9 mouse cellular contexts compared by ENCODE assay signal in the genomic region with DNA sequence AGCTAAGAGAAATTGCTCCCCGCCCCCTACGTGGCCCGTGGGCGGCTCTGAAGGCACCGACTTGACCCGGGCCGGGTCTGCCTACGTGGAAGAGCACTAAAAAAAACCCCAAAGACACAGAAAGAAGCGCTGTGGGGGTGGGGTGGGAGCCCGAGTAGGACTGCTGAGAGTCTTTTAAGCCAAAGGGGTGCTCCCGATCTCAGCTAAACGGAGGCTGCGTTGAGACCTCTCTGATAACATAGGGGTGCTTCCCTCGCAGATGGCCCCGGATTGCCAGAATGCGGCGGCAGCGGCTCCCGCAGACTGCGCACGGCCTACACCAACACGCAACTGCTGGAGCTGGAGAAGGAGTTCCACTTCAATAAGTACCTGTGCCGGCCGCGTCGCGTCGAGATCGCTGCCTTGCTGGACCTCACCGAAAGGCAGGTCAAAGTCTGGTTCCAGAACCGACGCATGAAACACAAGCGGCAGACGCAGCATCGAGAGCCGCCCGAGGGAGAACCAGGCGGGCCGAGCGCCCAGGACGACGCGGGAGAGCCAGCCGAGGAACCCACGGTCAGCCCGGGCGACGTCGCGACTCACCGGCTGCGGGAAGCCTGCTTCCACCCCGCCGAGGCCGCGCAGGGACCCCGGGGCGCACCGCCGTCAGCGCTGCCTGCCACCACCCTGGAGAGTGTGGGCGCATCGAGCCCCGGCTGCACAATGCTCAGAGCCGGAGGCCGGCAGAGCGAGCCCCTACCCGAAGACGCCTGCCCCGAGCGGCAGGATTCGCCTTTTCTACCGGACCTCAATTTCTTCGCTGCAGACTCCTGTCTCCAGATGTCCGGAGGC. TPM values are rescaled to one million over a fixed set of nuclear protein-coding genes. Genes with fewer than 3 reads are reported as not detected.
DNase-seq lines count a peak whose midpoint lies in the region; ATAC-seq and TF ChIP-seq lines count a peak whose summit lies in the region.
"Had no signal": no experiment of that assay in that cellular context is flagged by ENCODE, and none has a peak within 500 bp of the region (broad histone marks: within the 10 kb centered on the region; RNA-seq: fewer than 3 reads in every experiment).

No protein-coding gene starts in this region.

- no peak for ATAC-seq in forebrain, embryonic 15.5 days (replicated peaks)
- ATAC-seq in forebrain, embryonic 14.5 days, result no peak
- peak; percentile 41; the same call in 1 of the 2 replicates for ATAC-seq in heart, embryonic 16.5 days (replicated peaks; ENCODE audit: extremely low read depth, insufficient read depth, low FRiP score)
- ATAC-seq in neural tube, embryonic 11.5 days (ENCODE audit: insufficient read depth, low FRiP score, low TSS enrichment), result no peak

- WGBS in forebrain, embryonic 15.5 days, result under 1% methylated on average over 75 of the region's 75 CpGs
- WGBS in forebrain, embryonic 14.5 days, result under 1% methylated on average over 66 of the region's 75 CpGs
- under 1% methylated on average over 75 of the region's 75 CpGs for WGBS in heart, embryonic 16.5 days
- under 1% methylated on average over 75 of the region's 75 CpGs for WGBS in neural tube, embryonic 11.5 days

- no peak for DNase-seq in forebrain, embryonic 14.5 days (ENCODE audit: low spot score)
- peak; percentile 73 for DNase-seq in adipocyte (ENCODE audit: low spot score)
- DNase-seq in kidney, postnatal 10 days, result peak; percentile 81
- peak; percentile 83 for DNase-seq in neural tube, embryonic 11.5 days (ENCODE audit: low spot score)
- no peak for DNase-seq in layer of hippocampus, adult 18-20 months (ENCODE audit: low spot score in 2 of 2)
- no peak for DNase-seq in layer of hippocampus, adult 2 months (ENCODE audit: low spot score in 2 of 2)

- H3K9ac ChIP-seq in forebrain, embryonic 15.5 days (replicated peaks), result no peak overlapping the region
- H3K9ac ChIP-seq in forebrain, embryonic 14.5 days (ENCODE audit: low read length), result no peak overlapping the region
- H3K9ac ChIP-seq in heart, embryonic 16.5 days (ENCODE audit: low read length), result peak overlapping the region; percentile 64
- H3K9ac ChIP-seq in neural tube, embryonic 11.5 days (ENCODE audit: low read length), result peak overlapping the region; percentile 100

- no peak for TF ChIP-seq CTCF in layer of hippocampus, adult 2 months (conservative IDR thresholded peaks at IDR 0.05)

- no peaks in the 10 kb centered on the region for H3K36me3 ChIP-seq in forebrain, embryonic 15.5 days
- no peaks in the 10 kb centered on the region for H3K36me3 ChIP-seq in forebrain, embryonic 14.5 days (ENCODE audit: control insufficient read depth, insufficient read depth, low read length)
- H3K36me3 ChIP-seq in heart, embryonic 16.5 days (ENCODE audit: control insufficient read depth, insufficient read depth), result no peaks in the 10 kb centered on the region
- H3K36me3 ChIP-seq in neural tube, embryonic 11.5 days (ENCODE audit: control insufficient read depth, insufficient read depth, low read length), result peaks cover 3% of the 10 kb centered on the region

- H3K4me2 ChIP-seq in forebrain, embryonic 15.5 days (replicated peaks), result no peak overlapping the region
- no peak overlapping the region for H3K4me2 ChIP-seq in forebrain, embryonic 14.5 days (ENCODE audit: low read length)
- H3K4me2 ChIP-seq in heart, embryonic 16.5 days (ENCODE audit: low read depth, low read length), result peak overlapping the region; percentile 56
- peak overlapping the region; percentile 95 for H3K4me2 ChIP-seq in neural tube, embryonic 11.5 days (ENCODE audit: low read depth)

- H3K9me3 ChIP-seq in forebrain, embryonic 15.5 days, result no peaks in the 10 kb centered on the region
- H3K9me3 ChIP-seq in forebrain, embryonic 14.5 days (replicated peaks; ENCODE audit: control insufficient read depth, low read length), result no peaks in the 10 kb centered on the region
- H3K9me3 ChIP-seq in heart, embryonic 16.5 days (replicated peaks; ENCODE audit: control insufficient read depth, low read length), result no peaks in the 10 kb centered on the region
- H3K9me3 ChIP-seq in neural tube, embryonic 11.5 days (ENCODE audit: control insufficient read depth, low read length), result no peaks in the 10 kb centered on the region

- peaks cover 91% of the 10 kb centered on the region for H3K27me3 ChIP-seq in forebrain, embryonic 15.5 days
- H3K27me3 ChIP-seq in forebrain, embryonic 14.5 days (replicated peaks; ENCODE audit: control insufficient read depth, insufficient read depth, low read length), result peaks cover 94% of the 10 kb centered on the region
- H3K27me3 ChIP-seq in heart, embryonic 16.5 days (ENCODE audit: control insufficient read depth, insufficient read depth, low read length), result peaks cover 84% of the 10 kb centered on the region
- H3K27me3 ChIP-seq in neural tube, embryonic 11.5 days (ENCODE audit: control insufficient read depth, insufficient read depth, low read length), result no peaks in the 10 kb centered on the region

- peaks cover 9% of the 10 kb centered on the region; the same call in 1 of the 2 replicates for H3K4me1 ChIP-seq in forebrain, embryonic 15.5 days
- no peaks in the 10 kb centered on the region for H3K4me1 ChIP-seq in forebrain, embryonic 14.5 days (ENCODE audit: control insufficient read depth, insufficient read depth, low read length)
- H3K4me1 ChIP-seq in heart, embryonic 16.5 days (ENCODE audit: control insufficient read depth, insufficient read depth, low read length), result no peaks in the 10 kb centered on the region
- H3K4me1 ChIP-seq in neural tube, embryonic 11.5 days (ENCODE audit: control insufficient read depth, insufficient read depth, low read length), result peaks cover 26% of the 10 kb centered on the region

- 0 out of 2 replicates have a peak overlapping the region, but pooled peaks have one; percentile 1 for H3K4me3 ChIP-seq in forebrain, embryonic 15.5 days
- H3K4me3 ChIP-seq in forebrain, embryonic 14.5 days (ENCODE audit: low read depth, low read length), result no peak overlapping the region
- peak overlapping the region; percentile 53 for H3K4me3 ChIP-seq in heart, embryonic 16.5 days (ENCODE audit: low read length)
- peak overlapping the region; percentile 99 for H3K4me3 ChIP-seq in neural tube, embryonic 11.5 days (ENCODE audit: low read depth, low read length)
- no peak overlapping the region for H3K4me3 ChIP-seq in layer of hippocampus, adult 2 months

- H3K27ac ChIP-seq in forebrain, embryonic 15.5 days (replicated peaks), result no peak overlapping the region
- no peak overlapping the region for H3K27ac ChIP-seq in forebrain, embryonic 14.5 days (ENCODE audit: low read depth, low read length)
- peak overlapping the region; percentile 44 for H3K27ac ChIP-seq in heart, embryonic 16.5 days (ENCODE audit: low read length)
- peak overlapping the region; percentile 99 for H3K27ac ChIP-seq in neural tube, embryonic 11.5 days (ENCODE audit: low read depth, low read length)
- H3K27ac ChIP-seq in layer of hippocampus, adult 2 months, result no peak overlapping the region

RNA-seq across cellular contexts. Expression of a gene that starts 2.6 kb away (rescaled TPM):
- not detected in 2 replicates for polyA plus RNA-seq in forebrain, embryonic 15.5 days (2015; fragmentation: Nextera tagmentation; extraction: Ambion mirVana)
- polyA plus RNA-seq in forebrain, embryonic 14.5 days (2014; fragmentation: Nextera tagmentation; extraction: Ambion mirVana), result not detected in 2 replicates
- polyA plus RNA-seq in heart, embryonic 16.5 days (2015; fragmentation: Nextera tagmentation; extraction: Ambion mirVana), result 2.5 and 3.1 TPM in 2 replicates
- 88.2 and 89.0 TPM in 2 replicates for polyA plus RNA-seq in neural tube, embryonic 11.5 days (2014; fragmentation: Nextera tagmentation; extraction: Ambion mirVana)
- not detected for total RNA-seq in layer of hippocampus, adult 18-20 months (2021)
- not detected for total RNA-seq in layer of hippocampus, adult 2 months (2021)
- total RNA-seq: left cerebral cortex, postnatal 25 days had no signal

RNA-seq across cellular contexts. Expression of a gene that starts 12.6 kb away (rescaled TPM):
- polyA plus RNA-seq in forebrain, embryonic 15.5 days (2015; fragmentation: Nextera tagmentation; extraction: Ambion mirVana), result not detected in 2 replicates
- not detected in 2 replicates for polyA plus RNA-seq in forebrain, embryonic 14.5 days (2014; fragmentation: Nextera tagmentation; extraction: Ambion mirVana)
- polyA plus RNA-seq in heart, embryonic 16.5 days (2015; fragmentation: Nextera tagmentation; extraction: Ambion mirVana), result 0.07 TPM in 1 of 2 replicates, not detected in the other
- 15.7 and 17.2 TPM in 2 replicates for polyA plus RNA-seq in neural tube, embryonic 11.5 days (2014; fragmentation: Nextera tagmentation; extraction: Ambion mirVana)
- not detected for total RNA-seq in layer of hippocampus, adult 18-20 months (2021)
- not detected for total RNA-seq in layer of hippocampus, adult 2 months (2021)
- total RNA-seq: left cerebral cortex, postnatal 25 days had no signal

RNA-seq across cellular contexts. Expression of a gene that starts 29.8 kb away (rescaled TPM):
- not detected in 2 replicates for polyA plus RNA-seq in forebrain, embryonic 15.5 days (2015; fragmentation: Nextera tagmentation; extraction: Ambion mirVana)
- not detected in 2 replicates for polyA plus RNA-seq in forebrain, embryonic 14.5 days (2014; fragmentation: Nextera tagmentation; extraction: Ambion mirVana)
- 0.24 and 0.79 TPM in 2 replicates for polyA plus RNA-seq in heart, embryonic 16.5 days (2015; fragmentation: Nextera tagmentation; extraction: Ambion mirVana)
- polyA plus RNA-seq in neural tube, embryonic 11.5 days (2014; fragmentation: Nextera tagmentation; extraction: Ambion mirVana), result 10.3 and 14.2 TPM in 2 replicates
- total RNA-seq in layer of hippocampus, adult 18-20 months (2021), result not detected
- total RNA-seq in layer of hippocampus, adult 2 months (2021), result not detected
- total RNA-seq: left cerebral cortex, postnatal 25 days had no signal

RNA-seq across cellular contexts. Expression of a gene that starts 34.8 kb away (rescaled TPM):
- not detected in 2 replicates for polyA plus RNA-seq in forebrain, embryonic 15.5 days (2015; fragmentation: Nextera tagmentation; extraction: Ambion mirVana)
- polyA plus RNA-seq in forebrain, embryonic 14.5 days (2014; fragmentation: Nextera tagmentation; extraction: Ambion mirVana), result not detected in 2 replicates
- 0.28 and 0.32 TPM in 2 replicates for polyA plus RNA-seq in heart, embryonic 16.5 days (2015; fragmentation: Nextera tagmentation; extraction: Ambion mirVana)
- polyA plus RNA-seq in neural tube, embryonic 11.5 days (2014; fragmentation: Nextera tagmentation; extraction: Ambion mirVana), result 3.1 and 3.8 TPM in 2 replicates
- not detected for total RNA-seq in layer of hippocampus, adult 18-20 months (2021)
- total RNA-seq in layer of hippocampus, adult 2 months (2021), result not detected
- total RNA-seq: left cerebral cortex, postnatal 25 days had no signal

RNA-seq across cellular contexts. Expression of a gene that starts 49.8 kb away (rescaled TPM):
- not detected in 2 replicates for polyA plus RNA-seq in forebrain, embryonic 15.5 days (2015; fragmentation: Nextera tagmentation; extraction: Ambion mirVana)
- 0.15 TPM in 1 of 2 replicates, not detected in the other for polyA plus RNA-seq in forebrain, embryonic 14.5 days (2014; fragmentation: Nextera tagmentation; extraction: Ambion mirVana)
- polyA plus RNA-seq in heart, embryonic 16.5 days (2015; fragmentation: Nextera tagmentation; extraction: Ambion mirVana), result 0.76 and 2.8 TPM in 2 replicates
- 49.0 and 49.1 TPM in 2 replicates for polyA plus RNA-seq in neural tube, embryonic 11.5 days (2014; fragmentation: Nextera tagmentation; extraction: Ambion mirVana)
- total RNA-seq in layer of hippocampus, adult 18-20 months (2021), result not detected
- total RNA-seq in layer of hippocampus, adult 2 months (2021), result not detected
- total RNA-seq: left cerebral cortex, postnatal 25 days had no signal

Comparison
In these comparisons a context has a peak if more than half of its experiments do, and no peak if none do; other contexts are left out.
1. H3K4me3 ChIP-seq: peak in forebrain, embryonic 15.5 days (single experiment), heart, embryonic 16.5 days (single experiment) and neural tube, embryonic 11.5 days (single experiment); none in forebrain, embryonic 14.5 days (single experiment) and layer of hippocampus, adult 2 months (single experiment).
2. H3K27ac ChIP-seq: peak in heart, embryonic 16.5 days (single experiment) and neural tube, embryonic 11.5 days (single experiment); none in forebrain, embryonic 15.5 days (single experiment), forebrain, embryonic 14.5 days (single experiment) and layer of hippocampus, adult 2 months (single experiment).
3. H3K4me2 ChIP-seq: peak in heart, embryonic 16.5 days (single experiment) and neural tube, embryonic 11.5 days (single experiment); none in forebrain, embryonic 15.5 days (single experiment) and forebrain, embryonic 14.5 days (single experiment).
4. H3K9ac ChIP-seq: peak in heart, embryonic 16.5 days (single experiment) and neural tube, embryonic 11.5 days (single experiment); none in forebrain, embryonic 15.5 days (single experiment) and forebrain, embryonic 14.5 days (single experiment).
5. DNase-seq: peak in adipocyte (single experiment), kidney, postnatal 10 days (single experiment) and neural tube, embryonic 11.5 days (single experiment); none in forebrain, embryonic 14.5 days (single experiment), layer of hippocampus, adult 18-20 months (0 of 2) and layer of hippocampus, adult 2 months (0 of 2).
6. RNA of a gene that starts 2.6 kb away (polyA plus RNA-seq): 88.2 to 89.0 TPM in neural tube, embryonic 11.5 days; 2.5 to 3.1 TPM in heart, embryonic 16.5 days, not detected in forebrain, embryonic 15.5 days and not detected in forebrain, embryonic 14.5 days; every median in the first group is over 10 times any median in the second.
7. RNA of a gene that starts 12.6 kb away (polyA plus RNA-seq): 15.7 to 17.2 TPM in neural tube, embryonic 11.5 days; 0.07 TPM in heart, embryonic 16.5 days, not detected in forebrain, embryonic 15.5 days and not detected in forebrain, embryonic 14.5 days; every median in the first group is over 10 times any median in the second.